Mouse (Mus musculus) B cell, adult 2 months (primary cell): Measurements from ENCODE around the gene Gtf2a1l.

ENCODE experiments used
- DNase-seq, 2 experiments: peaks; one replicate each; pipeline ENCODE4 v3.0.0; 2022

The Gtf2a1l gene

GRCm38 (mm10) chr17:88658510-88658909 is 9.9 kb upstream of the Gtf2a1l start:
- DNase-seq: no peak

- DNase-seq: no peak
Measured at GRCm38 (mm10) chr17:88666076-88666475, 2.4 kb upstream of the Gtf2a1l start.

DNA sequence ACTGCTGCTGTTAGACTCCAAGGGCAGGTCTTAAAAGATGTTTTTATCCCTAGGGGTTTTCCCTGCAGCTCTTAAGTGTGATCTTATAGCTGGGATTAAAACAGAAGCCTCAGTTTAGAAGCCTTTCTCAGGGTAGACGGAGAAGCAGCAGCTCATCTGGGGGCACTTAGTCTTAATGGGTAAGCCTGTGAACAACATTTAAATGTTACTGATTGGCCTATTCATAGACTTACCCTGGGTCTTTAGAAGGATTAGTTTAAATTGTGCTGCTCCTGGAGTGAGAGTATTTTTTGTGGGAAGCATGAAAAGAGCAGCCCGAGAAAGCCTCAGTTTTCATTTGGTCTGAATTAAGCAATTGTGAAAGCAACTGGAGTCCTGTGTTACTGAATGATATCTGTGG is 1.5 kb downstream of the Gtf2a1l start:
- no peak for DNase-seq

- DNase-seq: no peak
Measured at GRCm38 (mm10) chr17:88670800-88671199, 2.3 kb downstream of the Gtf2a1l start.

- DNase-seq: no peak
Measured at GRCm38 (mm10) chr17:88675310-88676309, 7.2 kb downstream of the Gtf2a1l start.

- no peak for DNase-seq
Measured at GRCm38 (mm10) chr17:88688226-88688625, 19.8 kb downstream of the Gtf2a1l start.

DNA sequence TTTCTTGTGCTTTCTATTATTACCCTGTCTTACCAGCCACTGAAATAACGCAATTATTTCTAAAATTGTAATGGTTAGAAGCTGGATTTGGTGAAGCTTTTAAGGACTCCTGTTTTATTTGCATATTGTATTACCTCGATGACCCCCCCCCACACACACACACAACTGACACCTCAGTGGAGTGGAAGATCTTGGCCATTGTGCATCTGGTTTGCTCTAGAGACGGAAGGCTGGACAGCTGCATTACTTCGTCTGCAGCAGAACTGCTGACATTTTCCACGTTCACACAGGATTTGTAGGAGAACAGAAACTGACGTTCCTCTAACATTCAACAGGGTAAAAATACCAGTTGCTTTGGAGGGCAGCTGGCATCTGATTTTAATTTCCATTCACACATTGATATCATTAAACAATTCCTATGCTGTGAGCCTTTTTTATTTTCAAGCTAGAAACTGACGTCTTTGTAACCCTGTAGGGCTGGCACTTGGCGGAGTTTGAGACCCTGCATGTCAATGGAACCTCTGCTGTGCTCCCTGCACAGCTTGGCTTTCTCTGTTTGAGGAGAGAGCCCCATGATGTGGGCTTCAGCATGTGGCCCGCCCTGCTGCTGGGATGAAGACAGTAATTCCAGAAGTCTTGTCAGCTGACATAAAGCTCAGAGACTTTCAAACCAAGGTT is 28.3 kb downstream of the Gtf2a1l start:
- DNase-seq: no peak

DNA sequence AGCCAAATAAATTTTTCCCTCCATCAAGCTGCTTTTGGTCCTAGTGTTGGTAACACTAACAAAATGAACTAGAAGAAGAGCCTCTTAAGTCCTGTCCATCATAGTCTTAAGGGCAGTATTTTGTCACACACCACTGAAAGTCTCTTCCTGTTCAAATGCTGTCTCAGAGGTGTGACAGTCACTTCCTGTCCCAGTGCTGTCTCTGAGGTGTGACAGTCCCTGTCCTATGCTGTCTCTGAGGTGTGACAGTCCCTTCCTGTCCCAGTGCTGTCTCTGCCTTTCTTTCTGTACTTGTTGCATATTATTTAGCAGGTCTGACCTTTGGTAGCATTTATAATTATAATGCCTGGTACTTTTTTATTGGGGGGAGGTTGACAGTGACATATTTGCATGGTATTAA is 32.4 kb downstream of the Gtf2a1l start:
- peak; percentile 5 to 7 for DNase-seq

DNA sequence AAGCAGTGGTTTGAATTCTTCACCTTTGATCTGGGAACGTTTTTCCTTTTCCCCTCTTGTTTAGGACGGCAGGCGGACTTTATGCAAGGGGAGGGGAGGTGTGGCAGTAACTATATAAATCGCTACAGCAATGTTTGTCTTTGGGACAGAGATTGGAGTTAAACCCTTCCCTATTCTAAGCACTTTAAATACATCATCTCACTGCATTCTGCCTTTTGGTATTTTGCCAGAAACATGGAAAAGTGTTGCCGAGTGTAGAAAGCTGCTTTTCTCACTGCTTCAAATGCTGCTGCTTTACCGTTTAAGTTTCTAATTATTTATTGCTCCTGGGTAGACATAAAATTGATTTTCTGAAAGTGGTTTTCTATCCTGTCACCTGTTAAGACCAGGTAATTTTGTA is 33.9 kb downstream of the Gtf2a1l start:
- no peak for DNase-seq

- DNase-seq: no peak
Measured at GRCm38 (mm10) chr17:88703112-88703511, 34.7 kb downstream of the Gtf2a1l start.

GRCm38 (mm10) chr17:88706231-88706649 is 37.8 kb downstream of the Gtf2a1l start:
- no peak for DNase-seq

DNA sequence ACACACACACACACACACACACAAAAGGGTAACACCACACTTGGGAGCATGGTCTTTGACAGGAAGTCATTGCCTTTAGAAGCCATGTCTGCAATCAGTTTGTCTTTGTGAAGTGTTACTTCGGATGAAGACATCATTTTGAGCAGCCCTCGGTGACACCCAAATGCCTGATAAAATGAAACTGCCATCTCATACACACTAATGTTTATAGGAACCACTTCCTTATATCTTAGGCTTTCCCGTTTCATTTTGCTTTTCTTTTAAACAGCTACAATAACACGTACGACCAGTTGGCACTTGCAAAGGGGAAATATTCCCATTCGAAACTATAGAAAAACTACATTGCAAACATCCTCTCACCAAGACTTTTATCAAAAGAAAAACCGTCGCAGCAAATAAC is 81.2 kb downstream of the Gtf2a1l start:
- DNase-seq: no peak

- DNase-seq: peak; percentile 22 to 23
Measured at GRCm38 (mm10) chr17:88752827-88753471, 84.5 kb downstream of the Gtf2a1l start.

DNA sequence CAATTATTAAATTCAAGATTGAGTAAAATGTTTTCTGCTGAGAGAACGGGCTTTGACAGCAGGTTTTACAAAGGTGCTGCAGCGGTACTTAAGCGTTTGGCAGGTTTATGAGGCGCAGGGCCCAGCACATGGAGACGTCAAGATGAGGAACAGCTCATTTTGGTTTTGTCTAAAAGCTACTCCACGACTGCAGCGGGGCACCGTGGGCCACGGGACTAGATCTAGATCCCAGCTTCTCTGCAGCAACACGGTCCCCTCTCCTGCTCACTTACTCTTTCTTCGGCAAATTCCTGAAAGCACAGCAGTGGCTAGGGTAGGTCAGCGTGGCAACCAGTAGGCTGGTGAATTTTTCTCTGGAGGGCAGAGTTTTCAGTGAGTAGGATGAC is 85.0 kb downstream of the Gtf2a1l start:
- DNase-seq: no peak

GRCm38 (mm10) chr17:88755776-88756175 is 87.3 kb downstream of the Gtf2a1l start:
- DNase-seq: no peak

- DNase-seq: no peak
Measured at GRCm38 (mm10) chr17:88758003-88758437, 89.6 kb downstream of the Gtf2a1l start.

- no peak for DNase-seq
Measured at GRCm38 (mm10) chr17:88763396-88764135, 95.1 kb downstream of the Gtf2a1l start.

DNA sequence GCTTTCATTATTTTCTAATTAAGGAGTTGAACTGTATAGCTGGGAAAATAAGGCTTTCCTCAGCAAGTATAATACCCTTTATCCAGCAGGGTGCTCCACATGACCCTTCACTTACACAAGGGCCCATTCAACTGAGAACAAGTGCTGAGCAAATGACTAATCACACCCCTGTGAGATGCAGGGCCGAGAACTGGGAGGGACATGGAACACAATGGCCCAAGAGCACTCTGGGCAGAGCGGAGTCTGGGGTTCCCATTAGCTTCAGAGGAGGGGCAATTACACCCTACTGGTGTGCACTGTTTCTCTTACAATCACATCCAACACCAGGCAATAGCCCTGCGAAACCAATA is 95.7 kb downstream of the Gtf2a1l start:
- no peak for DNase-seq
